Mouse (Mus musculus): Measurements from ENCODE around the gene Thra. TPM values are rescaled to one million over a fixed set of nuclear protein-coding genes. Genes with fewer than 3 reads are reported as not detected.

The Thra gene
- polyA plus RNA-seq, 1 experiment from 2014 or later, result 37.8 TPM

- peak overlapping the region; percentile 96 for H3K27ac ChIP-seq (ENCODE audit: low read length)
- no peaks in the 10 kb centered on the region for H3K9me3 ChIP-seq (replicated peaks; ENCODE audit: control insufficient read depth, low read length)
- peak overlapping the region; percentile 62 for H3K9ac ChIP-seq (ENCODE audit: low read length)
- peak overlapping the region; percentile 95 for H3K4me2 ChIP-seq (ENCODE audit: low read depth, low read length)
- 39% methylated on average over 12 of the region's 12 CpGs for WGBS
- ATAC-seq (ENCODE audit: insufficient read depth, low FRiP score), result no peak
- peaks cover 51% of the 10 kb centered on the region for H3K4me1 ChIP-seq (ENCODE audit: control insufficient read depth, insufficient read depth, low read length)
- H3K4me3 ChIP-seq (replicated peaks; ENCODE audit: low read length), result no peak overlapping the region
- no peaks in the 10 kb centered on the region for H3K27me3 ChIP-seq (ENCODE audit: control insufficient read depth, insufficient read depth, low read length)
- H3K36me3 ChIP-seq (ENCODE audit: control insufficient read depth, insufficient read depth, low read length), result no peaks in the 10 kb centered on the region
These were observed 35.8 kb downstream of the Thra start for GRCm38 (mm10) chr11:98776052-98776764.

GRCm38 (mm10) chr11:98776843-98777590 lies 36.6 kb downstream of the Thra start:
- ATAC-seq (ENCODE audit: insufficient read depth, low FRiP score), result no peak
- 9% methylated on average over 9 of the region's 9 CpGs for WGBS
- H3K4me1 ChIP-seq (ENCODE audit: control insufficient read depth, insufficient read depth, low read length), result peaks cover 58% of the 10 kb centered on the region
- H3K4me3 ChIP-seq (replicated peaks; ENCODE audit: low read length), result no peak overlapping the region; the same call in 1 of the 2 replicates
- H3K9ac ChIP-seq (ENCODE audit: low read length), result peak overlapping the region; percentile 62
- peak overlapping the region; percentile 96 for H3K27ac ChIP-seq (ENCODE audit: low read length)
- H3K4me2 ChIP-seq (ENCODE audit: low read depth, low read length), result peak overlapping the region; percentile 95
- no peaks in the 10 kb centered on the region for H3K27me3 ChIP-seq (ENCODE audit: control insufficient read depth, insufficient read depth, low read length)
- H3K9me3 ChIP-seq (replicated peaks; ENCODE audit: control insufficient read depth, low read length), result no peaks in the 10 kb centered on the region
- H3K36me3 ChIP-seq (ENCODE audit: control insufficient read depth, insufficient read depth, low read length), result no peaks in the 10 kb centered on the region

DNA sequence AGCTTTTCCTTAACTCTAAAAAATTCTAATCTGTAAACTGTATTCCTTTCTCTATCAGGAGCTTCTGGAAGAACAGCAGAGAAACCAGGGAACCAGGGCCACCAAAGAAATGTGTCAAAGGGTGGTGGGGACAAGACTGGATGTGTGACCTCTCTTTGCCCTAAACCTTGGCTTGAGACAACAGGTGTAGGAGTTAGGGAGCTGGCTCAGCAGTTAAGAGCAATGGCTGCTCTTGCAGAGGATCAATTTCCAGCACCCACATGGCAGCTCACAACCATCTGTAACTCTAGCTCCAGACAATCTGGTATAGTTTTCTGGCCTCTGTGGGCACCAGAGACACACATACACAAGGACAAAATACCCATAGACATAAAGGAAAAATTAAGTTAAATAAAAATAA lies 37.5 kb downstream of the Thra start:
- no peaks in the 10 kb centered on the region for H3K9me3 ChIP-seq (replicated peaks; ENCODE audit: control insufficient read depth, low read length)
- H3K4me1 ChIP-seq (ENCODE audit: control insufficient read depth, insufficient read depth, low read length), result peaks cover 60% of the 10 kb centered on the region
- no peaks in the 10 kb centered on the region for H3K27me3 ChIP-seq (ENCODE audit: control insufficient read depth, insufficient read depth, low read length)
- H3K4me3 ChIP-seq (replicated peaks; ENCODE audit: low read length), result no peak overlapping the region
- H3K9ac ChIP-seq (ENCODE audit: low read length), result no peak overlapping the region
- H3K4me2 ChIP-seq (ENCODE audit: low read depth, low read length), result no peak overlapping the region
- peak overlapping the region; percentile 96 for H3K27ac ChIP-seq (ENCODE audit: low read length)
- no peak for ATAC-seq (ENCODE audit: insufficient read depth, low FRiP score)
- H3K36me3 ChIP-seq (ENCODE audit: control insufficient read depth, insufficient read depth, low read length), result no peaks in the 10 kb centered on the region

DNA sequence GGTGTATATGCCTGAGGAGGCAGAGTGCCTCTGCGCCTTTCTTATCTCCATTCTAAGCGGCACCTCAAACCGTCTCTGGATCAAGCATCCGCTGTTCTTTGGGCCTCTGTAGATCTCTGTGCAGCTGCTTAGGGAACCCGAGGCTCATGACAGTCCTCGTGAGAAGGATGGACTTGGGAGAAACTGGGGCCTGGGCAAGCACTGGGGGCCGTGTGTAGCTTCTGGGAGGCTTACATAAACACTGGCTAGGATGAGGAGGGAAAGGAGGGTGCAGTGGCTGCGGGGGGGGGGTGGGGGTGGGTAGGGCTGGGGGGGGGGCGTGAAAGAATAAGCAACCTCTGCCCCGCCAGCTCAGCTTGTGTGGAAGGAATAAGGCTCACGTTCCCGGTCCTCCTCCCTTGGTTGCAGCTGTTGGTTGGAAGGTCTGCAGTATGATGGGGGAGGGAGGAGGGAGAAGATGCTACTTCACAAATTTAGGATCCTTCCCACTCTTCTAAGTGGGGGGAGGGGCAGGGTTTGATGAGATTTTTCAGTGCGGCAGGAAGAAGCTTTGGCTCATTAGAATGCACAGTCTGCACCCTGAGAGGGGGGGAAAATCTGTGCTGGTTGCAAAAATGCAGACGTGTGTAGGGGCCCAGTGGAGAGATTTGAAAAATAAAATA lies 41.5 kb downstream of the Thra start:
- H3K4me1 ChIP-seq (ENCODE audit: control insufficient read depth, insufficient read depth, low read length), result peaks cover 57% of the 10 kb centered on the region
- no peak overlapping the region for H3K4me3 ChIP-seq (replicated peaks; ENCODE audit: low read length)
- H3K4me2 ChIP-seq (ENCODE audit: low read depth, low read length), result peak overlapping the region; percentile 58; the same call in 1 of the 2 replicates
- H3K36me3 ChIP-seq (ENCODE audit: control insufficient read depth, insufficient read depth, low read length), result no peaks in the 10 kb centered on the region
- ATAC-seq (ENCODE audit: insufficient read depth, low FRiP score), result peak; percentile 15; the same call in 1 of the 2 replicates
- H3K9ac ChIP-seq (ENCODE audit: low read length), result peak overlapping the region; percentile 75; the same call in 1 of the 2 replicates
- 15% methylated on average over 14 of the region's 14 CpGs for WGBS
- peak overlapping the region; percentile 97 for H3K27ac ChIP-seq (ENCODE audit: low read length)
- no peaks in the 10 kb centered on the region for H3K27me3 ChIP-seq (ENCODE audit: control insufficient read depth, insufficient read depth, low read length)
- no peaks in the 10 kb centered on the region for H3K9me3 ChIP-seq (replicated peaks; ENCODE audit: control insufficient read depth, low read length)

- Histone ChIP-seq H3K36me3 (ENCODE audit: control insufficient read depth, insufficient read depth, low read length) (no peaks in the 10 kb centered on the region), H3K4me3 (replicated peaks; ENCODE audit: low read length) (peak overlapping the region; percentile 38), H3K9ac (ENCODE audit: low read length) (peak overlapping the region; percentile 75), H3K9me3 (replicated peaks; ENCODE audit: control insufficient read depth, low read length) (no peaks in the 10 kb centered on the region), H3K4me1 (ENCODE audit: control insufficient read depth, insufficient read depth, low read length) (peaks cover 57% of the 10 kb centered on the region), H3K27me3 (ENCODE audit: control insufficient read depth, insufficient read depth, low read length) (no peaks in the 10 kb centered on the region), H3K4me2 (ENCODE audit: low read depth, low read length) (peak overlapping the region; percentile 58), H3K27ac (ENCODE audit: low read length) (peak overlapping the region; percentile 97)
- WGBS, result 12% methylated on average over 17 of the region's 17 CpGs
- ATAC-seq (ENCODE audit: insufficient read depth, low FRiP score), result no peak
These were observed 42.3 kb downstream of the Thra start for GRCm38 (mm10) chr11:98782651-98783235.

DNA sequence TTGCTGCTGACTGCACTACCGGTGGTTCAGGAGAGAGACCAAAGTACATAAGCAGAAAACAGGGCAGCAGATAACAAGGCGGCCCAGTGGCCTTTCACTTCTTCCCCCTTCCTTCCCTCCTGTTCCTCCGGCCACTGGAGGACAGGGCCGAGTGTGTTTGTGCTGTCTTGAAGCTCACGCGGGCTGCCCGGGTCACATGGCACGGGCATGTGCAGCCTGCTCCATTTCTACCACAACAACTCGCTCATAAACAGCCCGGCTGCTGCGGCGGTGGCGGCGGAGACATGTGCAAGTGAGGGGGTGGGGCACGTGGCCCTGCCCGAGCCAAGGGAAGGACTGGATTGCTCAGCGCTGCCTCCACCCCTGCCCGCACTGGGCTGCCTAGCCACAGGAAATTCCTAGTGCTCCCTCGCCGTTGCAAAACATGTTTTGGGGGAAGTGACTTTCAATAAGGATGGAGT lies 42.8 kb downstream of the Thra start:
- peak; percentile 65; the same call in 1 of the 2 replicates for ATAC-seq (ENCODE audit: insufficient read depth, low FRiP score)
- no peaks in the 10 kb centered on the region for H3K36me3 ChIP-seq (ENCODE audit: control insufficient read depth, insufficient read depth, low read length)
- H3K4me3 ChIP-seq (replicated peaks; ENCODE audit: low read length), result peak overlapping the region; percentile 38
- no peaks in the 10 kb centered on the region for H3K9me3 ChIP-seq (replicated peaks; ENCODE audit: control insufficient read depth, low read length)
- H3K4me1 ChIP-seq (ENCODE audit: control insufficient read depth, insufficient read depth, low read length), result peaks cover 59% of the 10 kb centered on the region
- H3K27me3 ChIP-seq (ENCODE audit: control insufficient read depth, insufficient read depth, low read length), result no peaks in the 10 kb centered on the region
- WGBS, result 2% methylated on average over 20 of the region's 20 CpGs
- H3K4me2 ChIP-seq (ENCODE audit: low read depth, low read length), result peak overlapping the region; percentile 58
- H3K27ac ChIP-seq (ENCODE audit: low read length), result peak overlapping the region; percentile 97
- H3K9ac ChIP-seq (ENCODE audit: low read length), result peak overlapping the region; percentile 75

- Histone ChIP-seq H3K4me1 (ENCODE audit: control insufficient read depth, insufficient read depth, low read length) (peaks cover 60% of the 10 kb centered on the region), H3K4me2 (ENCODE audit: low read depth, low read length) (no peak overlapping the region)
- 69% methylated on average over 4 of the region's 4 CpGs for WGBS
These were observed 43.7 kb downstream of the Thra start for GRCm38 (mm10) chr11:98784139-98784538.

DNA sequence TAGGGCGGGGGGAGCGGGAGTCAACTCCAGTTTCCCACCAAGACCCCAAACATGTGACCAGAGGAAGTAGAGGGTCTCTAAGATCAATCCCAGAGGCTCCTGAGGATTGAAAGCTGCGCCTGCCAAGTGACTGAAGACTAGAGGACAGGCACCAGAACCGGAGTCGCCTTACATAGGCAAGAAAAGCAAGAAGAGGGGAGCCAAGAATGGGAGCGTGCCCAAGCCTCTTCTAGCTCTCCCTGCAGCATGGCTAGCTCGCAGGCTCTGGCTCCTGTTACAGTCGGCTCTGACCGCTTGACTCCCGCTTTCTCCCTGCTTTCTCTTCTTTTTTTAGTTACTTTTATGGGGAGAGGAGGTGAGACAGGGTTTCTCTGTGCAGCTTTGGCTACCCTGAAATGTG lies 44.8 kb downstream of the Thra start:
- no peaks in the 10 kb centered on the region for H3K9me3 ChIP-seq (replicated peaks; ENCODE audit: control insufficient read depth, low read length)
- H3K9ac ChIP-seq (ENCODE audit: low read length), result peak overlapping the region; percentile 46; the same call in 1 of the 2 replicates
- no peaks in the 10 kb centered on the region for H3K36me3 ChIP-seq (ENCODE audit: control insufficient read depth, insufficient read depth, low read length)
- WGBS, result 61% methylated on average over 10 of the region's 10 CpGs
- H3K27ac ChIP-seq (ENCODE audit: low read length), result peak overlapping the region; percentile 78
- ATAC-seq (ENCODE audit: insufficient read depth, low FRiP score), result no peak
- H3K4me3 ChIP-seq (replicated peaks; ENCODE audit: low read length), result no peak overlapping the region
- 0 out of 2 replicates have a peak overlapping the region, but pooled peaks have one; percentile 49 for H3K4me2 ChIP-seq (ENCODE audit: low read depth, low read length)
- peaks cover 65% of the 10 kb centered on the region for H3K4me1 ChIP-seq (ENCODE audit: control insufficient read depth, insufficient read depth, low read length)
- H3K27me3 ChIP-seq (ENCODE audit: control insufficient read depth, insufficient read depth, low read length), result no peaks in the 10 kb centered on the region

More at GRCm38 (mm10) chr11:98784139-98784538, 43.7 kb downstream of the Thra start:
- H3K27ac ChIP-seq (ENCODE audit: low read length), result peak overlapping the region; percentile 97
- no peak overlapping the region for H3K4me3 ChIP-seq (replicated peaks; ENCODE audit: low read length)
- H3K27me3 ChIP-seq (ENCODE audit: control insufficient read depth, insufficient read depth, low read length), result no peaks in the 10 kb centered on the region
- no peaks in the 10 kb centered on the region for H3K36me3 ChIP-seq (ENCODE audit: control insufficient read depth, insufficient read depth, low read length)
- H3K9ac ChIP-seq (ENCODE audit: low read length), result peak overlapping the region; percentile 75; the same call in 1 of the 2 replicates
- H3K9me3 ChIP-seq (replicated peaks; ENCODE audit: control insufficient read depth, low read length), result no peaks in the 10 kb centered on the region
- no peak for ATAC-seq (ENCODE audit: insufficient read depth, low FRiP score)

Measured in stomach, embryonic 16.5 days (tissue).